8 mouse cellular contexts compared by ENCODE assay signal in the genomic region with DNA sequence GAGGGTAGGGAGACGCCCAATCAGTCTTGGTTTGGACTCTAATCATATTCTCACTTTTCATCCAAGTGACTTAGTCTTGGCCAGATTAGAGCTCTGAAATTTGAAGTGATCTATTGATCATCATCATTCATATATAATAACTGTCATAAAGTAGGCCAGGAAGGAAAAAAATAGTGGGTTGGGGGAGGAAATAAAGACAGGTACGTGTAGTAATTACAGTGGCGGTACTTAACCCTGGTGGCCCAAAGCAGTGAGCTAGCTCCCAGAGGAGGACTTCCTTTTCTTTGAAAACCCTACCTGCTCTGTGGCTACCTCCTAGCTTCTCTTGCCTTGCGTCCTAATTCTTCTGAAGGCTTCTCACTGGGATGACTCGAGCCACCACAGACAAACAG. TPM values are rescaled to one million over a fixed set of nuclear protein-coding genes. Genes with fewer than 3 reads are reported as not detected.
DNase-seq lines count a peak whose midpoint lies in the region; ATAC-seq and TF ChIP-seq lines count a peak whose summit lies in the region.

No protein-coding gene starts in this region.

- no peaks in the 10 kb centered on the region for H3K27me3 ChIP-seq in heart, embryonic 15.5 days
- H3K27me3 ChIP-seq in G1E (ENCODE audit: insufficient read depth, low read length) = no peaks in the 10 kb centered on the region
- no peaks in the 10 kb centered on the region for H3K27me3 ChIP-seq in forebrain, embryonic 15.5 days

- peaks cover 16% of the 10 kb centered on the region for H3K36me3 ChIP-seq in heart, embryonic 15.5 days
- H3K36me3 ChIP-seq in G1E (replicated peaks) = peaks cover 37% of the 10 kb centered on the region
- H3K36me3 ChIP-seq in forebrain, embryonic 15.5 days = peaks cover 16% of the 10 kb centered on the region
- H3K36me3 ChIP-seq in macrophage (ENCODE audit: inconsistent target) = peaks cover 15% of the 10 kb centered on the region; the same call in 1 of the 2 replicates

- peaks cover 59% of the 10 kb centered on the region for H3K79me2 ChIP-seq in macrophage (ENCODE audit: inconsistent target)

- H3K4me1 ChIP-seq in heart, embryonic 15.5 days (replicated peaks) = peaks cover 22% of the 10 kb centered on the region
- H3K4me1 ChIP-seq in G1E (ENCODE audit: insufficient read depth, low read depth, low read length) = peaks cover 41% of the 10 kb centered on the region
- peaks cover 28% of the 10 kb centered on the region for H3K4me1 ChIP-seq in forebrain, embryonic 15.5 days

- WGBS in heart, embryonic 15.5 days = 4% methylated on average over 5 of the region's 5 CpGs
- 14% methylated on average over 5 of the region's 5 CpGs for WGBS in forebrain, embryonic 15.5 days
- 13% methylated on average over 5 of the region's 5 CpGs for WGBS in macrophage (ENCODE audit: missing documents)

- peak overlapping the region; percentile 70 for H3K4me2 ChIP-seq in heart, embryonic 15.5 days
- peak overlapping the region; percentile 79 for H3K4me2 ChIP-seq in forebrain, embryonic 15.5 days (replicated peaks)

- no peaks in the 10 kb centered on the region for H3K9me3 ChIP-seq in heart, embryonic 15.5 days (replicated peaks)
- H3K9me3 ChIP-seq in G1E (replicated peaks) = no peaks in the 10 kb centered on the region
- no peaks in the 10 kb centered on the region for H3K9me3 ChIP-seq in forebrain, embryonic 15.5 days

- peak overlapping the region; percentile 97 for H3K27ac ChIP-seq in heart, embryonic 15.5 days
- peak overlapping the region; percentile 79; the same call in 1 of the 2 replicates for H3K27ac ChIP-seq in forebrain, embryonic 15.5 days (replicated peaks)
- peak overlapping the region; percentile 88 for H3K27ac ChIP-seq in macrophage

- DNase-seq in heart, adult 18-20 months = no peak
- no peak for DNase-seq in G1E (ENCODE audit: low spot score)
- DNase-seq in adrenal gland, adult (ENCODE audit: inconsistent age in 2 of 2, low spot score in 1 of 2) = no peak
- DNase-seq in layer of hippocampus, postnatal 25 days (ENCODE audit: extremely low spot score in 1 of 2, low spot score in 1 of 2) = no peak
- no peak for DNase-seq in ovary, postnatal 36 days (ENCODE audit: low spot score)

- no peak for TF ChIP-seq CTCF in G1E (IDR thresholded peaks at IDR 0.05; ENCODE audit: low read depth, low read length)

- no peak for ATAC-seq in heart, embryonic 15.5 days (replicated peaks; ENCODE audit: insufficient number of reproducible peaks, insufficient read depth, low FRiP score, low read depth)
- ATAC-seq in G1E (ENCODE audit: extremely low read depth, insufficient number of reproducible peaks, low FRiP score, poor library complexity, severe bottlenecking) = no peak
- ATAC-seq in forebrain, embryonic 15.5 days (replicated peaks) = no peak

- H3K4me3 ChIP-seq in heart, embryonic 15.5 days = peak overlapping the region; percentile 89
- peak overlapping the region; percentile 89 for H3K4me3 ChIP-seq in G1E (ENCODE audit: low read depth, low read length)
- H3K4me3 ChIP-seq in forebrain, embryonic 15.5 days = peak overlapping the region; percentile 85
- peak overlapping the region; percentile 89 for H3K4me3 ChIP-seq in macrophage (ENCODE audit: inconsistent target)

- H3K9ac ChIP-seq in heart, embryonic 15.5 days = peak overlapping the region; percentile 94
- peak overlapping the region; percentile 78 for H3K9ac ChIP-seq in forebrain, embryonic 15.5 days (replicated peaks)

RNA-seq across cellular contexts. Expression of a gene that starts 1.2 kb away (rescaled TPM):
- 976 and 1,307 TPM in 2 replicates for polyA plus RNA-seq in heart, embryonic 15.5 days (2015; fragmentation: Nextera tagmentation; extraction: Ambion mirVana)
- 100 to 1,000 TPM; 205 to 275 TPM for total RNA-seq in heart, adult 18-20 months (2021)
- total RNA-seq in G1E (2014; fragmentation: Nextera tagmentation) (287 and 297 TPM in 2 replicates), G1E (2017) (299 and 354 TPM in 2 replicates)
- polyA plus RNA-seq in G1E (2012) (191 and 352 TPM in 2 replicates), macrophage (2018) (567 to 673 TPM (median 599 TPM) in 3 replicates)
- polyA plus RNA-seq in forebrain, embryonic 15.5 days (2015; fragmentation: Nextera tagmentation; extraction: Ambion mirVana) = 415 and 426 TPM in 2 replicates
- 10 to 100 TPM; 18.5 to 59.6 (median 37.4) TPM for total RNA-seq in macrophage (2018; cell fraction: chromatin; rRNA removed)
- 100 to 1,000 TPM; 368 to 688 (median 489) TPM for total RNA-seq in macrophage (2018; cell fraction: cytosol; rRNA removed)
- 100 to 1,000 TPM in 11 of 26 experiments, 10 to 100 TPM in 15; 27.6 to 151 (median 92.5) TPM for total RNA-seq in macrophage (2018; cell fraction: nucleus; rRNA removed)
- 10 to 100 TPM; 45.0 to 46.0 TPM for total RNA-seq in layer of hippocampus, postnatal 25 days (2021)

RNA-seq across cellular contexts. Expression of a gene that starts 1.3 kb away (rescaled TPM):
- polyA plus RNA-seq in heart, embryonic 15.5 days (2015; fragmentation: Nextera tagmentation; extraction: Ambion mirVana) = 4.2 and 5.8 TPM in 2 replicates
- total RNA-seq in heart, adult 18-20 months (2021) = 1 to 10 TPM; 1.1 to 2.5 TPM
- total RNA-seq in G1E (2014; fragmentation: Nextera tagmentation) = 14.9 and 19.7 TPM in 2 replicates
- total RNA-seq in G1E (2017) = 11.6 and 20.4 TPM in 2 replicates
- 1.3 and 1.6 TPM in 2 replicates for polyA plus RNA-seq in G1E (2012)
- 6.1 and 6.8 TPM in 2 replicates for polyA plus RNA-seq in forebrain, embryonic 15.5 days (2015; fragmentation: Nextera tagmentation; extraction: Ambion mirVana)
- total RNA-seq in macrophage (2018; cell fraction: chromatin; rRNA removed) = 10 to 100 TPM in 24 of 26 experiments, 1 to 10 TPM in 2; 5.7 to 28.7 (median 19.3) TPM
- 1 to 10 TPM in 19 of 26 experiments, under 1 TPM in 7; 0.73 to 3.3 (median 1.4) TPM for total RNA-seq in macrophage (2018; cell fraction: cytosol; rRNA removed)
- total RNA-seq in macrophage (2018; cell fraction: nucleus; rRNA removed) = 10 to 100 TPM in 16 of 26 experiments, 1 to 10 TPM in 10; 4.9 to 23.8 (median 12.4) TPM
- 1.1 to 3.2 TPM (median 2.2 TPM) in 3 replicates for polyA plus RNA-seq in macrophage (2018)
- total RNA-seq in layer of hippocampus, postnatal 25 days (2021) = 1 to 10 TPM; 2.3 to 4.0 TPM

RNA-seq across cellular contexts. Expression of a gene that starts 20.4 kb away (rescaled TPM):
- 33.6 and 35.5 TPM in 2 replicates for polyA plus RNA-seq in heart, embryonic 15.5 days (2015; fragmentation: Nextera tagmentation; extraction: Ambion mirVana)
- 10 to 100 TPM; 13.2 to 14.8 TPM for total RNA-seq in heart, adult 18-20 months (2021)
- 95.6 and 103 TPM in 2 replicates for total RNA-seq in G1E (2014; fragmentation: Nextera tagmentation)
- total RNA-seq in G1E (2017) = 99.9 and 111 TPM in 2 replicates
- 26.9 and 27.2 TPM in 2 replicates for polyA plus RNA-seq in G1E (2012)
- polyA plus RNA-seq in forebrain, embryonic 15.5 days (2015; fragmentation: Nextera tagmentation; extraction: Ambion mirVana) = 54.7 and 56.2 TPM in 2 replicates
- 10 to 100 TPM; 16.5 to 46.2 (median 27.2) TPM for total RNA-seq in macrophage (2018; cell fraction: chromatin; rRNA removed)
- total RNA-seq in macrophage (2018; cell fraction: cytosol; rRNA removed) = 10 to 100 TPM; 17.0 to 30.6 (median 23.2) TPM
- 10 to 100 TPM; 10.4 to 34.5 (median 19.1) TPM for total RNA-seq in macrophage (2018; cell fraction: nucleus; rRNA removed)
- polyA plus RNA-seq in macrophage (2018) = 29.4 to 58.0 TPM (median 35.8 TPM) in 3 replicates
- total RNA-seq in layer of hippocampus, postnatal 25 days (2021) = 10 to 100 TPM; 14.6 to 17.5 TPM

RNA-seq across cellular contexts. Expression of a gene that starts 51.2 kb away (rescaled TPM):
- polyA plus RNA-seq in heart, embryonic 15.5 days (2015; fragmentation: Nextera tagmentation; extraction: Ambion mirVana) = 7.5 and 8.6 TPM in 2 replicates
- 1 to 10 TPM; 2.6 to 3.4 TPM for total RNA-seq in heart, adult 18-20 months (2021)
- total RNA-seq in G1E (2014; fragmentation: Nextera tagmentation) (27.6 and 40.9 TPM in 2 replicates), G1E (2017) (14.7 and 16.7 TPM in 2 replicates)
- polyA plus RNA-seq in G1E (2012) (20.5 and 27.5 TPM in 2 replicates), macrophage (2018) (10.8 to 21.2 TPM (median 16.7 TPM) in 3 replicates)
- polyA plus RNA-seq in forebrain, embryonic 15.5 days (2015; fragmentation: Nextera tagmentation; extraction: Ambion mirVana) = 4.0 TPM in 2 replicates
- 10 to 100 TPM in 20 of 26 experiments, 1 to 10 TPM in 6; 5.6 to 37.9 (median 15.0) TPM for total RNA-seq in macrophage (2018; cell fraction: chromatin; rRNA removed)
- 10 to 100 TPM; 10.8 to 18.0 (median 13.8) TPM for total RNA-seq in macrophage (2018; cell fraction: cytosol; rRNA removed)
- 10 to 100 TPM in 25 of 26 experiments, 1 to 10 TPM in 1; 6.9 to 49.4 (median 22.2) TPM for total RNA-seq in macrophage (2018; cell fraction: nucleus; rRNA removed)
- 1 to 10 TPM; 6.5 to 6.9 TPM for total RNA-seq in layer of hippocampus, postnatal 25 days (2021)
